Mouse (Mus musculus): ENCODE measurements around the gene Depdc1a.

DNA sequence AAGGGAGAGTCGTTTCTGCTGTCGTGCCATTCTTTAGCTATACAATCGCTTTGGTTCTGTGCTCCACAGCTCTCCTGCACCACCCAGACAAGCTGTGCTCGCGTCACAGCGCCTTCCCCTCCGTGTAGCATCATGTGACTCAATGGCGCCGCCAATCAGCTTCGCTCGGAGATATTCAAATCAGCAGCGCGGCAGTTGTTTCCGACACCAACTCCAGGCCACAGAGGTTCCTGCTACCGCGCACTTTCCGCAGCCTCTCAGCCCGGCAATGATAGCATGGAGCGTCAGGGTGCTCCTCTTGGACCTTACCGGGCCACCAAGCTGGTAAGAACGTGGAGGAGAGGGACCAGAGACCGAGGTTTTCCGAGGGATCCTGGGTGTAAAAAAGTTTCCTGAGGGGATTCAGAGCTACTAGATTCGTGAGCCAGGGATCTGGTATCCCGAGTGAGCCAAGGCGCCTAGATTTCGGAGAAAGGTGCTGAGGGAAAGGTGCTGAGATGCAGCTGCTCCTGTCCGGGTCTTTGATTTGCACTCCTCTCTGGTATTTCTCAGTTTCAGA is at the start of gene Depdc1a:
- TF ChIP-seq POLR2A (IDR thresholded peaks at IDR 0.05; ENCODE audit: insufficient read depth, low read depth, low read length) (peak; percentile 60), CTCF (IDR thresholded peaks at IDR 0.05) (0 out of 2 replicates have a peak, but pooled peaks have one; percentile 2), EP300 (IDR thresholded peaks at IDR 0.05; ENCODE audit: insufficient read depth, low read depth, low read length) (no peak)
